Mouse (Mus musculus) left cerebral cortex, postnatal 36 days (tissue): ENCODE measurements around the gene Ncam1. TPM values are rescaled to one million over a fixed set of nuclear protein-coding genes. Genes with fewer than 3 reads are reported as not detected.

Experiments
- DNase-seq, 2 experiments: peaks; one replicate each; pipeline ENCODE4 v3.0.0; 2021 to 2022; ENCODE audit warnings: low spot score in 2 of 2, mixed read lengths in 1 of 2
- intact Hi-C: fragments of 180-260 bp; cut with DNase I; formaldehyde crosslinking; loops from one replicate; pipeline ENCODE4 v1.15.1; 2025
- total RNA-seq, 2 experiments: library from RNA; stranded (reverse); gene quantifications; 2 replicates each; pipeline ENCODE4 v1.2.3; 2021

Ncam1 gene
- total RNA-seq, 2 experiments from 2014 or later = 279 to 287 TPM

GRCm38 (mm10) chr9:49487657-49487943, 311.1 kb downstream of the Ncam1 start:
- DNase-seq = no peak
- intact Hi-C loops = no loop called here

GRCm38 (mm10) chr9:49486805-49487656, 311.7 kb downstream of the Ncam1 start:
- no peak for DNase-seq
- intact Hi-C loops = loop anchor here (1.0 kb wide), 1 partner anchor 240 kb away; no protein-coding TSS in a partner anchor

- DNase-seq = peak; percentile 53 to 58
- intact Hi-C loops = loop anchor here (1.0 kb wide), 1 partner anchor 239 kb away; no protein-coding TSS in a partner anchor
These were observed 312.8 kb downstream of the Ncam1 start, which contains the start of gene Ttc12 for GRCm38 (mm10) chr9:49485892-49486311. Gene Ttc12 (minus strand): TSS chr9:49486225.

- intact Hi-C loops = no loop called here
- no peak for DNase-seq
These were observed 313.4 kb downstream of the Ncam1 start for GRCm38 (mm10) chr9:49485250-49485891.

- intact Hi-C loops = no loop called here
- peak in 1 of 2 experiments; percentile 28 for DNase-seq
These were observed 315.4 kb downstream of the Ncam1 start for GRCm38 (mm10) chr9:49483316-49483715.

GRCm38 (mm10) chr9:49472126-49472525, 326.6 kb downstream of the Ncam1 start:
- no peak for DNase-seq
- intact Hi-C loops = no loop called here

- DNase-seq = no peak
- intact Hi-C loops = no loop called here
These were observed 327.8 kb downstream of the Ncam1 start for GRCm38 (mm10) chr9:49470946-49471345.

GRCm38 (mm10) chr9:49470006-49470405, 328.7 kb downstream of the Ncam1 start:
- no peak for DNase-seq
- intact Hi-C loops = no loop called here

GRCm38 (mm10) chr9:49456136-49456535, 342.6 kb downstream of the Ncam1 start:
- intact Hi-C loops = no loop called here
- DNase-seq = no peak

- intact Hi-C loops = no loop called here
- no peak for DNase-seq
These were observed 346.3 kb downstream of the Ncam1 start for GRCm38 (mm10) chr9:49452396-49452795.
